Mouse (Mus musculus) heart, postnatal 0 days (tissue): ENCODE data around the gene Gm49721. TPM values are rescaled to one million over a fixed set of nuclear protein-coding genes. Genes with fewer than 3 reads are reported as not detected.
"Not testable (repeated sequence)": the region's sequence is repeated elsewhere in the genome, so short reads cannot be mapped to it uniquely, and the experiment has no call there.

ENCODE experiments used
- ATAC-seq: fragments of 200-750 bp; cut with Nextera tagmentation; 2 replicates; pipeline ENCODE4 v1.8.0; 2017; ENCODE audit warnings: low read depth, moderate number of reproducible peaks, moderate library complexity; ENCODE audit not compliant: insufficient read depth
- DNase-seq: peaks from one replicate; pipeline ENCODE4 v3.0.0-alpha.2; 2016; ENCODE audit warnings: low spot score
- H3K27ac ChIP-seq: fragments of 300-500 bp; sonication (generic); 2 replicates; pipeline ENCODE4 v1.5.1; 2014; ENCODE audit warnings: low read depth, mild to moderate bottlenecking
- H3K27me3 ChIP-seq: fragments of 300-500 bp; sonication (generic); 2 replicates; pipeline ENCODE4 v1.6.1; 2014; ENCODE audit warnings: low read length, mixed read lengths; ENCODE audit not compliant: control insufficient read depth, insufficient read depth
- H3K36me3 ChIP-seq: fragments of 300-500 bp; sonication (generic); replicated peaks from 2 replicates; pipeline ENCODE4 v1.6.1; 2014; ENCODE audit warnings: low read length, mixed read lengths; ENCODE audit not compliant: control insufficient read depth, insufficient read depth
- H3K4me1 ChIP-seq: fragments of 300-500 bp; sonication (generic); 2 replicates; pipeline ENCODE4 v1.6.1; 2014; ENCODE audit warnings: antibody characterized with exemption; ENCODE audit not compliant: control insufficient read depth, insufficient read depth
- H3K4me2 ChIP-seq: fragments of 300-500 bp; sonication (generic); 2 replicates; pipeline ENCODE4 v1.6.1; 2014; ENCODE audit warnings: low read depth, mild to moderate bottlenecking, low read length, moderate library complexity
- H3K4me3 ChIP-seq: fragments of 300-500 bp; sonication (generic); 2 replicates; pipeline ENCODE4 v1.5.1; 2014; ENCODE audit warnings: low read depth, low read length
- H3K9ac ChIP-seq: fragments of 300-500 bp; sonication (generic); replicated peaks from 2 replicates; pipeline ENCODE4 v1.6.1; 2014; ENCODE audit warnings: low read depth, low read length, mixed read lengths
- H3K9me3 ChIP-seq: fragments of 300-500 bp; sonication (generic); replicated peaks from 2 replicates; pipeline ENCODE4 v1.6.1; 2016; ENCODE audit warnings: low read length; ENCODE audit not compliant: control insufficient read depth
- WGBS: fragments of 180-500 bp; shearing (Covaris S2); extraction: QIAGEN DNeasy Blood & Tissue Kit; methylation state at CpG from one replicate; pipeline ENCODE4 v1.1.7; 2014; 5-methylcytosine and 5-hydroxymethylcytosine counted together
- polyA plus RNA-seq: library from polyadenylated mRNA; unstranded; fragments of >200 nt; fragmentation: Nextera tagmentation; extraction: Ambion mirVana; gene quantifications from 2 replicates; pipeline ENCODE4 v1.2.1, GENCODE M21; 2015
- total RNA-seq: library from RNA; depleted of rRNA; stranded (reverse); fragments of >200 nt; gene quantifications from 2 replicates; pipeline ENCODE4 v1.2.3, GENCODE M21; 2014; ENCODE audit warnings: low replicate concordance

Gm49721 gene
- total and polyA plus RNA-seq, 2 experiments from 2014 or later, result 0.10 TPM; not detected in 1

- H3K9me3 ChIP-seq, result not testable (repeated sequence)
Measured at GRCm38 (mm10) chr17:6971238-6971637, 7.5 kb upstream of the Gm49721 start.

GRCm38 (mm10) chr17:6972836-6973396, 5.8 kb upstream of the Gm49721 start:
- H3K9me3 ChIP-seq, H3K9ac ChIP-seq, H3K27me3 ChIP-seq, H3K27ac ChIP-seq, ATAC-seq, H3K4me1 ChIP-seq, H3K4me3 ChIP-seq, H3K4me2 ChIP-seq, DNase-seq, H3K36me3 ChIP-seq: not testable (repeated sequence)
- 65% methylated on average over 4 of the region's 4 CpGs for WGBS

More at GRCm38 (mm10) chr17:6971238-6971637, 7.5 kb upstream of the Gm49721 start:
- H3K4me2 ChIP-seq, H3K9ac ChIP-seq, H3K4me1 ChIP-seq, DNase-seq, ATAC-seq, H3K27ac ChIP-seq, H3K4me3 ChIP-seq, H3K36me3 ChIP-seq, H3K27me3 ChIP-seq: not testable (repeated sequence)
- 69% methylated on average over 8 of the region's 8 CpGs for WGBS

- not testable (repeated sequence) for H3K9me3 ChIP-seq, H3K4me2 ChIP-seq, H3K9ac ChIP-seq, H3K27ac ChIP-seq, H3K27me3 ChIP-seq, ATAC-seq, H3K4me3 ChIP-seq, H3K36me3 ChIP-seq, DNase-seq, H3K4me1 ChIP-seq
- WGBS, result 49% methylated on average over 3 of the region's 3 CpGs
Measured at GRCm38 (mm10) chr17:6974985-6975384, 3.7 kb upstream of the Gm49721 start.

- Histone ChIP-seq H3K9ac (peak overlapping the region; percentile 61), H3K4me2 (peak overlapping the region; percentile 62), H3K27ac (peak overlapping the region; percentile 72), H3K4me3 (peak overlapping the region; percentile 60)
- 16% methylated on average over 4 of the region's 5 CpGs for WGBS
- not testable (repeated sequence) for ATAC-seq, H3K9me3 ChIP-seq, H3K36me3 ChIP-seq, DNase-seq, H3K4me1 ChIP-seq, H3K27me3 ChIP-seq
Measured at GRCm38 (mm10) chr17:6979380-6979779, 676 bp downstream of the Gm49721 start.

- H3K27ac ChIP-seq, H3K36me3 ChIP-seq, ATAC-seq, H3K4me3 ChIP-seq, DNase-seq, H3K4me2 ChIP-seq, H3K9ac ChIP-seq, H3K4me1 ChIP-seq, H3K9me3 ChIP-seq, H3K27me3 ChIP-seq: not testable (repeated sequence)
- 95% methylated on average over 5 of the region's 8 CpGs for WGBS
Measured at GRCm38 (mm10) chr17:6980144-6980543, 1.4 kb downstream of the Gm49721 start.

- not testable (repeated sequence) for DNase-seq, ATAC-seq, H3K4me2 ChIP-seq, H3K4me1 ChIP-seq, H3K27me3 ChIP-seq, H3K9me3 ChIP-seq, H3K9ac ChIP-seq, H3K27ac ChIP-seq, H3K36me3 ChIP-seq, H3K4me3 ChIP-seq
- WGBS, result 88% methylated on average over 1 of the region's 1 CpGs
Measured at GRCm38 (mm10) chr17:6986118-6986517, 7.4 kb downstream of the Gm49721 start.

GRCm38 (mm10) chr17:6995504-6995903, 16.8 kb downstream of the Gm49721 start:
- ATAC-seq, H3K4me2 ChIP-seq, H3K9ac ChIP-seq, H3K9me3 ChIP-seq, H3K4me1 ChIP-seq, DNase-seq, H3K4me3 ChIP-seq, H3K36me3 ChIP-seq, H3K27me3 ChIP-seq, H3K27ac ChIP-seq: not testable (repeated sequence)
- WGBS, result no CpG with 5 or more reads among the region's 6 CpGs

GRCm38 (mm10) chr17:6996826-6997225, 18.1 kb downstream of the Gm49721 start:
- not testable (repeated sequence) for H3K4me3 ChIP-seq, H3K27ac ChIP-seq, H3K9me3 ChIP-seq, H3K4me2 ChIP-seq, H3K9ac ChIP-seq, ATAC-seq, H3K4me1 ChIP-seq, H3K36me3 ChIP-seq, H3K27me3 ChIP-seq, DNase-seq
- 81% methylated on average over 8 of the region's 8 CpGs for WGBS
